Mouse (Mus musculus) left cerebral cortex, postnatal 36 days (tissue): ENCODE data around the gene Cotl1. TPM values are rescaled to one million over a fixed set of nuclear protein-coding genes. Genes with fewer than 3 reads are reported as not detected.
A peak's percentile ranks its signal among the peaks of the same experiment; 100 is the strongest.
"Not testable (repeated sequence)": the region's sequence is repeated elsewhere in the genome, so short reads cannot be mapped to it uniquely, and the experiment has no call there.

Experiments used
- DNase-seq, 2 experiments: peaks; one replicate each; pipeline ENCODE4 v3.0.0; 2021 to 2022; ENCODE audit warnings: low spot score in 2 of 2, mixed read lengths in 1 of 2
- intact Hi-C: fragments of 180-260 bp; cut with DNase I; formaldehyde crosslinking; loops from one replicate; pipeline ENCODE4 v1.15.1; 2025
- total RNA-seq, 2 experiments: library from RNA; stranded (reverse); gene quantifications; 2 replicates each; pipeline ENCODE4 v1.2.3; 2021

Gene Cotl1
- 10 to 100 TPM; 56.9 to 57.0 TPM for total RNA-seq

DNA sequence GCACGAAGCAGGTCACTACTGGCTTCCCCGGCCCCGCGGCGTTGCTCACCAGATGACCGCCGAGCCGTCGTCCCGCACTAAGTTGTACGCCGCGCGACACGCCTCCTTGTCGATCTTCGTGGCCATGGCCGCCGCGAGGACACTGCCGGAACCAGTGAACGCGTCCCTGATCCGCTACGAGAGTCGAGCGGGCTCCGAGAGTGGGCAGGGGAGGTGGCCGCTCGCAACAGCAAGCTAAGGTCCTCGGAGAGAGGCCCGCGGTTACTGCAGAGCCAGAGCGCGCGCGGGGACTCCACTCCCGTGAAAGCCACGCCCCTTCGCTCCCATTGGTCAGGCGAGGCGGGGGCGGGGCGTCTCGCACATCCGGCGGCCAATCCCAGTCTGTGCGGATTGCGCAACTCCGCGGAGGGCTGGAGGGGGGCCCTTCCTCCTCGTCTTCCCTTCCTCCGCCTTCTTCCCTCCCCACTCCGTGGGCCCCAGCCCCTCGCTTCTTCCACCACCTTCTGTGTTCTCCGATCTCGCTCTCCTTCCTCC lies at the start of gene Cotl1:
Cotl1 (minus strand) TSS at position 270 of the 534 bp plus-strand sequence.
- peak; percentile 96 to 97 for DNase-seq

DNA sequence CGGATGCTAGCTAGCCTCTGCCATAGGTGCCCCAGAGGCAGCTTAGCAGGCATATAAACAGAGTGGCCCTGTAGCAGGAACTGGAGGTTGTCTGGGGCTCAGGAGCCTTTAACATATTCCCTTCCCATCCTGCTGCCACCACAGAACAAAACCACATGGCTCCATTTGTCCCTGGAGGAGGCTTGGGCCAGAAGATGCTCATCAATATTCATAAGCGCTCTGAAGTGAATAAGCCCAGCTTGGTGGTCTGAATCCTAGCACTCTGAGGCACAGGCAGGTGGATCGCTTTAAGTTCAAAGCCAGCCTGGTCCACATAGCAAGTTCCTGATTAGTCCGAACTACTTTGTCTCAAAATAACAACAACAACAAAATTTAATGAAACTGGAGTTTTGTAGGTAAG lies 47.7 kb upstream of the Cotl1 start:
- no peak for DNase-seq
- intact Hi-C loops = no loop called here

More for the DNA sequence above, at the start of gene Cotl1:
- intact Hi-C loops = loop anchor here (10.0 kb wide), 1 partner anchor 84 kb away; no protein-coding TSS in a partner anchor

- intact Hi-C loops = no loop called here
- no peak for DNase-seq
These were observed 46.8 kb upstream of the Cotl1 start for GRCm38 (mm10) chr8:119887130-119887529.

DNA sequence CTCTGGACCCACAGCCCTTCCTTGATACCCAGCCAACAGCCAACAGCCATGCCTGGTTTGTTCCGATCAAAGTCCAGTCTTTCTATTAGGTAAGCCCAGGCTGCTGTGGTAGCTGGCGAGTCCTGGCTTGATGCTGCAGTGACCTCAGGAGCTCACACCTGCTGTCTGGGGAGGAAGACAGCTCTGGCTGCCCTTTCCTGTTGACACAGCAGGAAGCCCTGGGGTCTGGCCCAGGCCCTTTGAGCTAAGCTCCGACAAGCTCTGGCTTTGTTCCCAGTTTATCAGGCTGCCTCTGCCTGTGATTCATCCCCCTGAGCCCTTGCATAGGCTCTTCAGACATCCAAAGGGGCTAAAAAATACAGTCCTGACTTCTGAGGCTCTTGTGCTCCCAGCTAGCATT lies 45.3 kb upstream of the Cotl1 start:
- intact Hi-C loops = no loop called here
- no peak for DNase-seq

DNA sequence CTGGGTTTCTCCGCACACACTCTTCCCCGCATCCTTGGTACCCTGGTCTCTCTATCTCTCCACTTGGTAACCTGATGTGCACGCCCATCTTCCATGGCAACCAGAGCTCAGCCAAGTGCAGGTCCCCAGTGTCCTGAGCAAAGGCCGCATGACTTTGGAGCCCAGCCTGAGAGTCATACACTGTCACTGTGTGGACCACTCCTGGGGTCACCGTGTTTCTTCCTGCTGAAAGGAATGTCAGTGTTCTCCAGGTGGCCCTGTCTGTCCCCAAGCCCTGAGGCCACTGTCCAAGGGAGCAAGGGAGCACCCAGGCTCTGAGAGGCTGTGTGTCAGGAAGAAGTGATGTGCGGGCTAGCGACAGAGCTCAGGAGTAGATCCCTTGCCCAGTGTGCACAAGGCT lies 42.9 kb upstream of the Cotl1 start:
- intact Hi-C loops = no loop called here

GRCm38 (mm10) chr8:119881917-119882316 lies 41.6 kb upstream of the Cotl1 start:
- intact Hi-C loops = no loop called here
- DNase-seq = no peak

More for the DNA sequence above, 42.9 kb upstream of the Cotl1 start:
- no peak for DNase-seq

GRCm38 (mm10) chr8:119881301-119881700 lies 41.0 kb upstream of the Cotl1 start:
- DNase-seq = no peak
- intact Hi-C loops = no loop called here

GRCm38 (mm10) chr8:119873181-119873580 lies 32.8 kb upstream of the Cotl1 start:
- intact Hi-C loops = no loop called here
- DNase-seq = no peak

GRCm38 (mm10) chr8:119869616-119870015 lies 29.3 kb upstream of the Cotl1 start:
- intact Hi-C loops = no loop called here
- DNase-seq = no peak

DNA sequence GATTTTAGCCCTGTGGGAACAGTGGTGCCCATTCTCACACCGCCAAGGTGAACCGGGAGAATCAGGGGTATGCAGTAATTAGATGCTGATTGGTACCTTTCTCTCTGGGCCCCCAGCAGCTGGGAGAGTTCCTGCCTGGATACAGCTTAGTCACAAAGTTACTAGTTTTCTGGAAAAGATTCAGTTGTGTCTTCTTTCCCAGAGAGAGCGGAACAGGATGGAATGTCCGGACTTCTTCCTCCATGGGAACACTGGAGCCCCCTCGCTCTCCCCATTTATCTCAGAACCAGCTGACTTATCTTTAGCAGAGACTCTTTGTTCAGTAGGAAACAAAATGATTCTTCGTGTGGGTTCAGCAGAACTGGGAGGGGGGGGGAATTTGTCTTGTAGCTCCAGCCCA lies 22.4 kb upstream of the Cotl1 start:
- intact Hi-C loops = no loop called here
- no peak for DNase-seq

- no peak for DNase-seq
- intact Hi-C loops = no loop called here
These were observed 22.0 kb upstream of the Cotl1 start for GRCm38 (mm10) chr8:119862390-119862734.

DNA sequence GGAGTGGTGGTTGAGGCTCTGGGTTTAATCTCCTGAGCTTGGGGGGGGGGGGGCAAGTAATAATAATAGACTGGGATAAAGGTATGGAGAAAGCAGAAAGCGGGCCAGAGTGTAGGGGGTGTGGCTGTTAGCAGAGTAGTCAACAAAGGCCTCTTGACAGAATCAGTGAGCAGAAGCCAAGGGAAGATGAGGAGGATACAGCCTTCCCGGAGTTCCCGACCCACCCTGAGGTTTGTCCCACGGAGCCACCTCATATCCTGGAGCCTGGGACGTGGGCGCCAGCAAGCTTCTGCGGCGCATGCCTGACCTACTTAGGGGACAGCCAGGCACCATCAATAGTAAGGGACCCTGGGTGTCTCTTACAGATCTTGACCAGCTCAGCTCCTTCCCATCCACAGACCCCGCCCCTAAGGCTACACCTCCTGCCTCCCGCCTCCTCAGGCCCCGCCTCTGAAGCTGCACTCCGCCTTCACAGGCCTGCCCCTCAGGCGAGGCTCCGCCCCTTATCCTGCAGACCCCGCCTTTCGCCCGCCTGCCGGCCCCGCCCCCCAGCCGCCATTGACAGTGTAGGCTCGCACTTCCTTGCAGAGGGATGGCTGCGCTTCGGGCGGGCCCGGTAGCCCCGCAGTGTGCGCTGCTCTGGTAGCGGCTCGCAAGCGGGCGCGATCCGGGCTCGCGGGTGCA lies 21.5 kb upstream of the Cotl1 start, which contains the start of gene Klhl36:
Klhl36 (plus strand) TSS at position 561 of the 684 bp plus-strand sequence.
- DNase-seq = peak; percentile 93
- intact Hi-C loops = no loop called here

DNA sequence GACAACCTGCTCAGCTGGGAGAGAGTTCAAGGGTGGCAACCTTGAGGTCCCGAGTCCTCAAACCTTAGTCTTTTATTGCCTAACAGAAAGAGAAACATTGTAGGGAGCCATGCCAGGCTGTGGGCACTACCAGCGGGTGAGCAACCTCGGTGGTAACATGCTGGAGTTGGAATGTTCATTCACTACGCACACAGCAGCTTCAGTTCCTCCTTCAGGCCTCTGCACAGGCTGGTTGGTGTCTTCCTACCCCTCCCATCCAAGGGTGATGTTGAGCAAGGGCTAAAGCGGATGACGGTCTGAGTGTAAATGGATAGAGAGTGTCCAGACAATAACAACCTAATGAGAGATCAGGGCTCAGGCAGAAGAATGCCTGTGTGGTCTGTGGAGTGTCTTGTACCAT lies 17.4 kb upstream of the Cotl1 start:
- intact Hi-C loops = no loop called here
- DNase-seq = no peak

DNA sequence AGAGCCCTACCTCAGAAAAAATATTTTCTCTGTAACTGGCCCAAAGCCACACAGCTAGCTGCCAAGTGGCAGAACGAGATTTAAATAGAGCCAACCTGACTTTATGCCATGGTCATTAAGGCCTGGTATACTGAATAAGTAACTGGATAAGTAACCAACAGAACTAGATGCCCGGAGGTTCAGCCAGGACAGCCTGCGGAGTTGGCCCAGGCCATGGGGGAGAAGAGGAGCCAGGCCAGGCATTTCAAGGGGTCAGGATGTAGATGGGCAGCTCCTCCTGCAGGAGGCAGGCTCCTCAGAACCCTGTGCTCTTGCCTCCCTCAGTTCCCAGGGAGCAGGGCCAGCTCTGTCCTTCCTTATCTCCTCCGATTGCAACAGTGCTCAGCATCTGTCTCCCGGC lies 15.3 kb upstream of the Cotl1 start:
- intact Hi-C loops = no loop called here
- DNase-seq = no peak

GRCm38 (mm10) chr8:119854035-119854434 lies 13.7 kb upstream of the Cotl1 start:
- intact Hi-C loops = no loop called here
- no peak for DNase-seq

DNA sequence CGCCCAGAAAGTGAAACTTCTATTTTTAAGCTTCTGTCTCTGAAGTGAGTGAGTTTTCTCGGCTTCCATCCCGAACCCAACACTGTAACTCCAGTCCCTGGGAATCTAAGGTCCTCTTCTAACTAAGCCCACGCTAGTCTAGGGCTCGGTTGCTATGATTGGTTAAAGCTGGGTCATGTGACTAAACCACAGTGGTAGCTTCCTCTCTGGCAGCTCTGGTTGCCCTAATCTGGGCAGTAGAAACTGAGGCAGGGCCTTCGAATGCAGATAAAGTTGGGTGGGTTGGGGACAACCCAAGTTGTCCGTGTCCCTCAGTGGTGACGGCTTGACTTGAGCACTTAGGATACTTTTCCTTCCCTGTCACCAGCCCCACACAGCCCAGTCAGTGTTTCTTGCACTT lies 13.2 kb upstream of the Cotl1 start:
- no peak for DNase-seq
- intact Hi-C loops = no loop called here

DNA sequence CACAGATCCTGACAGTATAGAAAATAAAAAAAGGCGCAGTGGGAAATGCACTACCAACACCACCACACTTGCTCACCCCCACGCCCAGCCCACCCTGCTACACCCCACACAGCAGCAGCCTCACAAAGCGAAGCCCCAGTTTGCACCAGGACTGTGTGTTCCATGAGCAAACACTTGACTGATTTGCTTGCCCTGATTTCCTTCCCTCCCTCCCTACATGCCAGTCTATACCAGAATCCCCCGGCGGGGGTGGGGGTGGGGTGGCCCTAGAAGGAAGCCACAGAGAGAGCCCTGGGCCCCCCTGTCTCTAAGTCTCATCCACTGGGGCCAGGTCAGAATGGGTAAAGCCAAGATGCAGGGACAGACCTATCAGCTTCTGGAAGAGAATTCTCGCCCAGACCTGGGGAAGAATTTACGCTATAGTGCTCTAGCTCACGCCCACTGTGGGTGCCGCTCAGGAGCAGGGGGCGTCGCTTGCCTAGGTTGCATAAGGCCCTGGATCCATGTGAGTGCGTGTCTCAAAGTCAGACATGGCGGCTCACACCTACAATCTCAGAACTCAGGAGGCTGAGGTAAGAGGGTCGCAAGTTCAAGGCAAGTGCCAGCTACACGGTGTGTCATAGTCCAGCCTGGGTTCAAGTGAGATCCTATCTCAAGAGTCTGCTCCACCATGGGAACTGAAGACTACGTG lies 7.0 kb upstream of the Cotl1 start:
- intact Hi-C loops = loop anchor here (5.0 to 10.0 kb wide), 2 partner anchors 77 to 160 kb away; no protein-coding TSS in a partner anchor

GRCm38 (mm10) chr8:119845741-119846140 lies 5.4 kb upstream of the Cotl1 start:
- DNase-seq = not testable (repeated sequence)
- intact Hi-C loops = loop anchor here (5.0 to 10.0 kb wide), 2 partner anchors 79 to 158 kb away; no protein-coding TSS in a partner anchor

More for the DNA sequence above, 7.0 kb upstream of the Cotl1 start:
- no peak for DNase-seq

- intact Hi-C loops = loop anchor here (10.0 kb wide), 1 partner anchor 80 kb away; no protein-coding TSS in a partner anchor
- no peak for DNase-seq
These were observed 4.2 kb upstream of the Cotl1 start for GRCm38 (mm10) chr8:119844577-119844976.

DNA sequence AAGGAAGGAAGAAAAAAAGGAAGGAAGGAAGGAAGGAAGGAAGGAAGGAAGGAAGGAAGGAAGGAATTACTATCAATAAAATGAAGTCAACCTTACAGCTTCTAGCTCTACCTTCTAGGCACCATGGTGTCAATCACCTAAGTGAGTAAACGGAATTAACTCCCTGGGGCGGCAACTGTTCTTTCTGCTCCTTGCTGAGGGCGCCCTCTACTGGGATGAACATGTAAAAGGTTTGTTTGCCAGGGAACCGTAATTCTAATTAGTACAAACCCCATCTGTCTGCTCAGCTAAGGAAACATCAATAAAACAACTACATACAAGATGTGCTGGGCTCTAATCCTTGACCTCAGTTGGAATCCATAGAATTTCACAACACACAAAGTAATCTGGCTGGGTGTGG lies 3.1 kb upstream of the Cotl1 start:
- peak in 1 of 2 experiments; percentile 78 for DNase-seq
- intact Hi-C loops = loop anchor here (1.0 to 10.0 kb wide), 2 partner anchors 61 to 81 kb away; no protein-coding TSS in a partner anchor
